Mouse (Mus musculus): ENCODE results near the gene Ptges3l.
"Not testable (repeated sequence)": the region's sequence is repeated elsewhere in the genome, so short reads cannot be mapped to it uniquely, and the experiment has no call there.

Ptges3l gene

DNA sequence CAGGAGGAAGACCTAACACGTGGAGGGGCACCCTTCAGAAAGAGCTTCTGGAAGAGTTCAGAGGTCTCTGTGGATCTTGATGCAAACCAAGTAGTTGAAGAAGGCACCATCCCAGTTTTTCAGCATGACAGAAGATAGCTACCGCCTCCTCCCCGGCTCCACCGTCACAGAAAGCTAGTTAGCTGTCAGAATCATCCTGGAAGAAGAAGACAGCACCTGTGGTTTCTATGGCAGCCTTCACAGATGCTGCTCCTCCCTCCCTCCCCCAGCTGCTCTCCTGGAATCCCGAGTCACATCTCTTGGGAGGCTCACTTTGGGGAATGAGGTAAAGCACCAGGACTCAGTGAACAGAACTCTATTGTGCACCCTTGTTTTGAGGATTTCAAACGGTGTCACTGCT lies 6.1 kb downstream of the Ptges3l start:
- DNase-seq: no peak

DNA sequence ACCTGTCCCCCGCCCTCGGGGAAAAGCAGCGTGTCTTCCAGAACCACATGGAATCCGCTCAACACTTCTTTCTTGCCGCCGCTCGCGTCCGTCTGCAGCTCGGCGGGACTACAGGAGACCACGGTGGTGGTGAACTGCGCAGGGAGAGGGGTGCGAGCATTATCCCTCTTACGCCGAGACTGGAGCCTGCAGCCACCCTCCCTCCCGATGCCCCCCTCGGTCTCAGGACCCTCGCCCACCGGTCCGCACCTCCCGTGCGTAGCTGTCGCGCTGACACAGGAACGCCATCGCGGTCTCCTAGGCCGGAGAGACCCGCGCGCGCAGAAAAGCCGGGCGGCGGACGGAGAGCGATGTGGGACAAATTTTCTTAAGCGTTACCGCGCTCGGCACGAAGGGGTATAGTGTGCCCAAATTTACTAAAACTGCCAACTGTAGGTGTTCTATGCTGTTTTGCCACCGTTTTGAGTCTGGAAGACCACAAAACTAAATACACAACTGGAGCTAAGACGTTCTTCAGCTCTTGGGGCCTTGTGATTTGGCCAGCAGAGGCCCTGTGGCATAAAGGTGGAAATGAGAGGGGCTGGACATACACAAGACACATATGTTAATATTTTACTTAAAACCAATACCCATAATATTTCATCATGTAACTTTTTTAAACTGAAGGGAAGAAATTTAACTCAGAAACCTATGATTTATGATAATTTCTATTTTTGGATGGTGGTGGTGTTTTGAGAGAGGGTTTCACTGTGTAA lies 7.9 kb downstream of the Ptges3l start, which contains the start of gene Aarsd1:
Aarsd1 (minus strand) TSS at position 515 of the 755 bp plus-strand sequence.
- peak; percentile 95 to 97 for DNase-seq

- no peak for DNase-seq
Measured at GRCm38 (mm10) chr11:101416433-101417100, 8.6 kb downstream of the Ptges3l start.

DNA sequence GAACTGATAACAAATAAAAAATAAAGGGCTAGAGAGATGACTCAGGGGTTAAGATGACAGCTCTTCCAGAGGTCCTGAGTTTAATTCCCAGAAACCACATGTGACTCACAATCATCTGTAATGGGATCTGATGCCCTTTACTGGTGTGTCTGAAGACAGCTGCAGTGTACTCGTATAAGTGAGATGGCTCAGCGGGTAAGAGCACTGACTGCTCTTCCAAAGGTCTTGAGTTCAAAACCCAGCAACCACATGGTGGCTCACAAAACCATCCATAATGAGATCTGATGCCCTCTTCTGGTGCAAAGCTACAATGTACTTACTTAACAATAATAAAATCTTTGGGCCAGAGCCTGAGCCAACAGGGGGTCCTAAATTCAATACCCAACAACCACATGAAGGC lies 9.8 kb downstream of the Ptges3l start:
- no peak for DNase-seq

DNA sequence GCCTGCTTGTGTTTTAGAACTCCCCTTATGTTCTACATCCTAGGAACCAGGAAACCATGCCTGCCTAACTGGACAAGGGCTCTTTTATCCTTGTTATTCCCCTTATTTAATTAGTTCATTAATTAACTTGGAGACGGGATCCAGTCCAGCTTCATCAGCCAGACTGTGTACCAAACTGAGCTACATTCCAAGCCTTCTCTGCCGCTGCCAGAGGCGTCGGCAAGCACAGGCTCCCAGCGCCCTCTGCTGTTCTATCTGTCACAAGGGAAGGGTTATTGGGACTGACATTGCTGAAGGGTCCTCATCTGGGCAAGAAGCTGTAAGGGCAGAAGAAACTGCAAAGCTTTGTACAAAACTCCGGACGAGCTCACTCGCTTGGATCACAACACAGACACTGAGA lies 30.0 kb downstream of the Ptges3l start:
- peak; percentile 90 to 91 for DNase-seq

DNA sequence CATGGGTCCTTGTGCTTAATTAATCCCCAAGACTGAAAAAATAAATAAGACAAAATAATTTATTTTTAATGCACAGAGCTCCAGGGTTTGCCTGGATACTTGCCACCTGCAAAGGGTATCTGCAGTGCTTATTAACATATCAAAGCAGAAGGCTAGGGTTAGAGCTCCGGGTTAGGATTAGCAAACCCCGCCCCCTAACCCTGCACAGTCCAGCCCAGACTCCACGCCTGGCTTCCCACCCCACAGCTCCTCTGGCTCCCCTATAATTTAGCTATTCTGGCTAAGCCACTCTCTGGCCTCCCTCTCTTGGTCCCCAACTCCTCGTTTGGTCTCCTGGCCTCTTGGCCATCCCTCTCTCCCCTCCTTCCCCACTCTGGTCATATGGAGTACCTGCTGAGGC lies 43.3 kb downstream of the Ptges3l start:
- DNase-seq: no peak

- no peak for DNase-seq
Measured at GRCm38 (mm10) chr11:101378926-101379325, 46.2 kb downstream of the Ptges3l start.

DNA sequence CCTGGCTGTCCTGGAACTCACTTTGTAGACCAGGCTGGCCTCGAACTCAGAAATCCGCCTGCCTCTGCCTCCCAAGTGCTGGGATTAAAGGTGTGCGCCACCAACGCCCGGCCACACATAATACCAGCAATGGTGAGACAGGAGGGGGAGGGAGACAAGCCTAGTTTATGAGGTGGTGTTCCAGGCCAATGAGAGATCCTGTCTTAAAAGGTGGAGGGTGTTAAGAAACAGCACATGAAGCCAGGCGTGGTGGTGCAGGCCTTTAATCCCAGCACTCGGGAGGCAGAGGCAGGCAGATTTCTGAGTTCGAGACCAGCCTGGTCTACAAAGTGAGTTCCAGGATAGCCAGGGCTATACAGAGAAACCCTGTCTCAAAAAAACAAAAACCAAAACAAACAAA lies 46.9 kb downstream of the Ptges3l start:
- DNase-seq: not testable (repeated sequence)

DNA sequence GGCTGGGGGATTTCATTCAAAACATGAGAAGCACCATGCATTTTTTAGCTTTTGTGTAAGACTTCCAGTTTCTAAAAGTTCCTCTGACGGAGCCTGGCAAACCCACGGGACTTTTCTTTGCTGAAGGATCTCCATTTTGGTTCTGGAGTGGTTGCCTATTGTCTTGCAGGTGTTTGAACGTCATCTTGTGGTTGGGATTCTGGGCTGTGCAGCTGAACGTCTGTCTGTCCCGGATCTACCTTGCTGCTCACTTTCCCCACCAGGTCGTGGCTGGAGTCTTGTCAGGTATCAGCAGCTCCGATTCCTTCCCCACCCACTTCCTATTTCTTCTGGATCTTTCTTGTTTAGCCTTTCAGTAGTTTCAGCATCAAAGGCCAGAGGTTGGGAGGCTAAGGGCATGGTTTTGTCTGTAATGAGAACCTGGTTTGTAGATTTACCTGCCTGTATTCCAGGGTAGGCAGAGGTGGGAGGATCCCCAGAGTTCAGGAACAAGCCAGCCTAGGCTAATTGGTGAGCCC lies 50.7 kb downstream of the Ptges3l start:
- DNase-seq: no peak

- DNase-seq: no peak
Measured at GRCm38 (mm10) chr11:101370141-101370540, 55.0 kb downstream of the Ptges3l start.
